Mouse (Mus musculus) kidney, embryonic 16.5 days (tissue): Measurements from ENCODE around the gene Slco2a1. TPM values are rescaled to one million over a fixed set of nuclear protein-coding genes. Genes with fewer than 3 reads are reported as not detected.
A peak's percentile ranks its signal among the peaks of the same experiment; 100 is the strongest.

Source experiments
- ATAC-seq: fragments of 200-750 bp; cut with Nextera tagmentation; 2 replicates; pipeline ENCODE4 v1.8.0; 2017; ENCODE audit warnings: moderate TSS enrichment; ENCODE audit not compliant: low FRiP score, low TSS enrichment
- H3K27ac ChIP-seq: fragments of 300-500 bp; sonication (generic); 2 replicates; pipeline ENCODE4 v1.5.1; 2014; ENCODE audit warnings: low read length
- H3K27me3 ChIP-seq: fragments of 300-500 bp; sonication (generic); 2 replicates; pipeline ENCODE4 v1.6.1; 2014; ENCODE audit warnings: low read length, control low read depth, mixed read lengths; ENCODE audit not compliant: insufficient read depth
- H3K36me3 ChIP-seq: fragments of 300-500 bp; sonication (generic); 2 replicates; pipeline ENCODE4 v1.6.1; 2014; ENCODE audit warnings: low read length, control low read depth, mixed read lengths; ENCODE audit not compliant: insufficient read depth
- H3K4me1 ChIP-seq: fragments of 300-500 bp; sonication (generic); 2 replicates; pipeline ENCODE4 v1.6.1; 2014; ENCODE audit warnings: low read length, control low read depth, mixed read lengths; ENCODE audit not compliant: insufficient read depth
- H3K4me2 ChIP-seq: fragments of 300-500 bp; sonication (generic); replicated peaks from 2 replicates; pipeline ENCODE4 v1.6.1; 2014; ENCODE audit warnings: low read depth, low read length
- H3K4me3 ChIP-seq: fragments of 300-500 bp; sonication (generic); 2 replicates; pipeline ENCODE4 v1.5.1; 2014; ENCODE audit warnings: mild to moderate bottlenecking, low read length
- H3K9ac ChIP-seq: fragments of 300-500 bp; sonication (generic); replicated peaks from 2 replicates; pipeline ENCODE4 v1.6.1; 2014; ENCODE audit warnings: low read length
- H3K9me3 ChIP-seq: fragments of 300-500 bp; sonication (generic); 2 replicates; pipeline ENCODE4 v1.6.1; 2016; ENCODE audit warnings: low read length, control low read depth
- WGBS: fragments of 180-500 bp; shearing (Covaris S2); extraction: QIAGEN DNeasy Blood & Tissue Kit; methylation state at CpG from one replicate; pipeline ENCODE4 v1.1.7; 2014; 5-methylcytosine and 5-hydroxymethylcytosine counted together
- polyA plus RNA-seq: library from polyadenylated mRNA; unstranded; fragments of >200 nt; fragmentation: Nextera tagmentation; extraction: Ambion mirVana; gene quantifications from 2 replicates; pipeline ENCODE4 v1.2.1, GENCODE M21; 2015

Slco2a1 gene
- polyA plus RNA-seq, 1 experiment from 2014 or later = 8.2 TPM

GRCm38 (mm10) chr9:103072204-103072599 lies 83.7 kb downstream of the Slco2a1 start:
- ATAC-seq = no peak
- peaks cover 14% of the 10 kb centered on the region; the same call in 1 of the 2 replicates for H3K4me1 ChIP-seq
- no peak overlapping the region for H3K4me3 ChIP-seq
- 78% methylated on average over 6 of the region's 6 CpGs for WGBS
- H3K36me3 ChIP-seq = no peaks in the 10 kb centered on the region
- H3K27ac ChIP-seq = peak overlapping the region; percentile 43; the same call in 1 of the 2 replicates
- no peak overlapping the region for H3K9ac ChIP-seq
- H3K27me3 ChIP-seq = no peaks in the 10 kb centered on the region
- H3K4me2 ChIP-seq = no peak overlapping the region
- H3K9me3 ChIP-seq = no peaks in the 10 kb centered on the region

DNA sequence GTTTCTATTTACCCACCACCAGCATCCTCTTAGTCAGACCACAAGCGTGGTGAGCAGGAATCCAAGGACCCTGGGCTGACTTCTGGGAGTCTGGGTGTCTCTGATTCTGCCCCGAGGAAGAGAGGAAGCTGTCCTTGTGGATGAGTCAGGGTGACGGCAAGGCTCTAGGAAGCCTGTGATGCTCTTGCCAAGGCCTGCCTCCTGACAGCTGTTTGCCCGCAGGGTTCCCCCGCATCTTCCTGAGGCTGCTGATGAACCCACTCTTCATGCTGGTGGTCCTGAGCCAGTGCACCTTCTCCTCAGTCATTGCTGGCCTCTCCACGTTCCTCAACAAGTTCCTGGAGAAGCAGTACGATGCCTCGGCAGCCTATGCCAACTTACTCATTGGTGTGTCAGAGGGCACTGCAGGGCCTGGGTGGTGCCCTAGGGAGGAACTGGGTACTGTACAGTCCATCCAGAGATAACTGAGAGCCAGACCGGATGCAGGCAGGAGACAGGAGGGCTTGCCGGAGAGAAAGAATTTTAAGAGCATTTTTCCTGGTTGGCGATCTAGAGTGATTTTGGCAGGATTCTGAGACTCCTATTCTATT lies 84.5 kb downstream of the Slco2a1 start:
- ATAC-seq = no peak

DNA sequence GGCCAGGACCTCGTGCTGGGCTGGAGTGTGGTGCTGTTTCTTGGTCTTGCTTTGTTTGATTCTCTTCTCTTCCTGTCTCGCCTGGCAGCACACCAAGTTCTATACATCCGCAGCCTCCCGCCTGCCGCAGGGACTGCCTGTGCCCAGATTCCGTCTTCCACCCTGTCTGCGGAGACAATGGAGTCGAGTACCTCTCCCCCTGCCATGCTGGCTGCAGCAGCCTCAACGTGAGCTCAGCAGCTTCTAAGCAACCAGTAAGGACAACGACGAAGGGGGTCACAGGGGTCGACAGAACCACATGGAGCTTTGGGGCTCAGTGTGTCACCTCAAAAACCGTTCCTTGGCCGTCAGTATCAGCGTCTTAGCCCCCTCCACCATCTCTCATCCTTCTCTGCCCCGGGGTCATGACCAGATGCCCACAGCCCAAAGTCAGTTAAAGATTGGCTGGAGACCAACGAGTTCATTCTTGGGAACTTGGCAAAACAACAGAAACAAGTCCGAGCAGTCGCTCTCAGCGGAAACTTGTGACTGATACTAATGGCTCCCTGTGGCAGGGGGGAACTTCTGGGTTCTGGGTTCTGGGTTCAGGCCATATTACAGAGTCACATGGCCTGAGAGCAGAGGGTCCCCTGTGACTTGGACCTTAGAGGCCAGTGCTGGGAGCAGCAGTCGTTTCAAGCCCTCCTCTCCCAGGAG lies 88.5 kb downstream of the Slco2a1 start:
- 65% methylated on average over 21 of the region's 21 CpGs for WGBS
- no peak overlapping the region for H3K27ac ChIP-seq
- no peaks in the 10 kb centered on the region for H3K36me3 ChIP-seq
- H3K4me1 ChIP-seq = peaks cover 12% of the 10 kb centered on the region
- H3K9me3 ChIP-seq = no peaks in the 10 kb centered on the region
- H3K4me3 ChIP-seq = no peak overlapping the region
- peak; percentile 49 for ATAC-seq
- no peak overlapping the region for H3K4me2 ChIP-seq
- no peak overlapping the region for H3K9ac ChIP-seq
- H3K27me3 ChIP-seq = no peaks in the 10 kb centered on the region

More for the DNA sequence above, 84.5 kb downstream of the Slco2a1 start:
- Histone ChIP-seq H3K4me3 (no peak overlapping the region), H3K4me1 (peaks cover 21% of the 10 kb centered on the region), H3K27me3 (no peaks in the 10 kb centered on the region), H3K27ac (no peak overlapping the region), H3K4me2 (no peak overlapping the region), H3K9ac (no peak overlapping the region), H3K9me3 (no peaks in the 10 kb centered on the region), H3K36me3 (no peaks in the 10 kb centered on the region)
- 85% methylated on average over 11 of the region's 11 CpGs for WGBS

DNA sequence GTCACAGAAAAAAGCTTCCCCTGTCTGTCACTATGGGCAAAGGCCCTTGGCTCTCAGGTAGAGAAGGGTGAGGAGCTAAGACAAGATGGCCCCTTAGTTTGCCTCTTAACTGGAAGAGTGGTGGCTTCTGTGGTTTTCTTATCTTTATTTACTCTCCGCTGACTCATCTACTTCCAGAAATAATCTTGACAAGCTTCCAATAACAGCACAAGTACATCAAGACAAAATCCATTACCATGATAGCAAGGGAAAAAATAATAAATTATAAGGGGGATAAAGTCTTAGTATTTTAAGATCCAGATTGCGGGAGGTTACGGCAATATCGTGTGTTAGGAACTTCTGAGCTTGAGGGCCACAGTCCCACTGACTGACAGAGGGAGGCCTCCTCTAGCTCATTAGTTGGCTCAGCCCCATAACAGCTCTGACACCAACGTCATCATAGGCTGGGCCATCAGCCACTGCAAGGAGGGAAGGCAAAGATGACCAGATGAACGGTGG lies 89.7 kb downstream of the Slco2a1 start:
- H3K9ac ChIP-seq = no peak overlapping the region
- no peaks in the 10 kb centered on the region for H3K9me3 ChIP-seq
- 62% methylated on average over 6 of the region's 6 CpGs for WGBS
- no peak overlapping the region for H3K4me3 ChIP-seq
- H3K36me3 ChIP-seq = no peaks in the 10 kb centered on the region
- H3K4me1 ChIP-seq = peaks cover 9% of the 10 kb centered on the region
- H3K27me3 ChIP-seq = no peaks in the 10 kb centered on the region
- ATAC-seq = peak; percentile 66; the same call in 1 of the 2 replicates
- no peak overlapping the region for H3K4me2 ChIP-seq
- H3K27ac ChIP-seq = no peak overlapping the region

DNA sequence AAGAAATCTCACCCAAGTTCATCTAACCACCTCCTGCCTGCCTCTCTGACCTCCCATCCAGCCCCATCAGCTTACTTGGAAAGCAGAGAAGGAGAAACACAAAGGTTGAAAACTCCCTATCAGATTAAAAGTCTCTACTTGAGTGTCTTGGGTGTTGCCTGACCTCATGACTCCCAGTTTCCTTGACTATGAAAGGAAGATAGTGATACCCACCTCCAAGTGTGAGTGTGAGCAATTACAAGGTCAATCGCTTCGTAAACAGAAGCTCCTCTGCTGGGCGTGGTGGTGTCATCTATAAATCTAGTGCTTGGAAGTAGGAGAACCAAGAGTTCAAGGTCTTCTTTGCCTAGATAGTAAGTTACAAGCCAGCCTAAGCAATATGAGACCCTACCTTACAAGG lies 91.7 kb downstream of the Slco2a1 start:
- Histone ChIP-seq H3K27ac (no peak overlapping the region), H3K4me3 (no peak overlapping the region), H3K4me1 (peaks cover 9% of the 10 kb centered on the region), H3K9me3 (no peaks in the 10 kb centered on the region), H3K9ac (no peak overlapping the region), H3K4me2 (no peak overlapping the region), H3K27me3 (no peaks in the 10 kb centered on the region), H3K36me3 (no peaks in the 10 kb centered on the region)
- ATAC-seq = no peak
- 54% methylated on average over 3 of the region's 3 CpGs for WGBS

GRCm38 (mm10) chr9:103082246-103082975 lies 93.9 kb downstream of the Slco2a1 start:
- Histone ChIP-seq H3K9me3 (no peaks in the 10 kb centered on the region), H3K27ac (no peak overlapping the region), H3K9ac (no peak overlapping the region), H3K27me3 (no peaks in the 10 kb centered on the region), H3K36me3 (no peaks in the 10 kb centered on the region), H3K4me2 (no peak overlapping the region), H3K4me3 (no peak overlapping the region), H3K4me1 (peaks cover 7% of the 10 kb centered on the region)
- 61% methylated on average over 8 of the region's 8 CpGs for WGBS
- ATAC-seq = no peak

DNA sequence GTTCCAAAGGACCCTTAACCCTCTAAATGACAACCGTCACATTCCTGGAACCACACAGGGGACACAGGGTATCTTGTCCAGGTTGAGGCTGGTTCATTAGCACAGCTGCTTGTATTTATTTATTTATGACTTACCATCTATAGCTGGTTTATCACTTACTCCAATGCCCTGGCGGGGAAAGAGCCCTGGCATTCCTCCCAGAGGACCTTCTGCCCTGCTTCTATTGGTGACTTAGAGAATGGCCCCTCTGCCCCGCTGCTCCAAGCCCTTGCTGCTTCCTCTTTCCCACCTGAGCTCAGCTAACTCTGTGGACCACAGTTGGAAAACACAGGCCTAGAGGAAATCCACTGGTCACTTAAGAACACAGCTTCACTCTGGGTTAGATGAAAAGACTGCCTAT lies 94.9 kb downstream of the Slco2a1 start:
- 78% methylated on average over 3 of the region's 3 CpGs for WGBS
- no peaks in the 10 kb centered on the region for H3K36me3 ChIP-seq
- H3K27ac ChIP-seq = no peak overlapping the region
- no peaks in the 10 kb centered on the region for H3K27me3 ChIP-seq
- H3K9ac ChIP-seq = no peak overlapping the region
- H3K4me1 ChIP-seq = no peaks in the 10 kb centered on the region
- H3K9me3 ChIP-seq = no peaks in the 10 kb centered on the region
- no peak overlapping the region for H3K4me2 ChIP-seq
- ATAC-seq = no peak
- H3K4me3 ChIP-seq = no peak overlapping the region

DNA sequence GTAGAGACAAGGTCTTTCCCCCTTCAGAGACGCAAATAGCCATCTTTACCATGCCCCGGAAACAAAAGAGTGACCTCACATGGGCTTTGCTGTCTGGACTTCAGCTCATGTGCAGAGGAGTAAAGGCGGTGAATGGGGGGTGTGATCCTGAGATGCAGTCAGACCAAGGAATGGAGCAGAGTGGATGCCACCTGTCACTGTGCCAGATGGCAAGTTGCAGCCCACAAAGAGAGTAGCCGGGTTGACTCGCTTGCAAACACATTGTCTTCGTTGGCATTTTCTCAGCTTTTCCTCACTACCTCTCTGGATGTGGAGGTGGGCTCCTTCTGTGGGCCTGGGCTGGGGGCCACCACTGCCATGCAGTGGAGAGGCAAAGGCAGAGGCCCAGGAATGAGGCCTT lies 98.2 kb downstream of the Slco2a1 start:
- Histone ChIP-seq H3K27me3 (no peaks in the 10 kb centered on the region), H3K4me3 (no peak overlapping the region), H3K36me3 (no peaks in the 10 kb centered on the region), H3K27ac (no peak overlapping the region), H3K4me2 (no peak overlapping the region), H3K4me1 (peaks cover 7% of the 10 kb centered on the region), H3K9ac (no peak overlapping the region), H3K9me3 (no peaks in the 10 kb centered on the region)
- no peak for ATAC-seq
- WGBS = 89% methylated on average over 6 of the region's 6 CpGs

- H3K4me3 ChIP-seq = no peak overlapping the region
- no peaks in the 10 kb centered on the region for H3K36me3 ChIP-seq
- no peak for ATAC-seq
- 30% methylated on average over 8 of the region's 8 CpGs for WGBS
- no peaks in the 10 kb centered on the region for H3K9me3 ChIP-seq
- no peak overlapping the region for H3K4me2 ChIP-seq
- no peaks in the 10 kb centered on the region for H3K27me3 ChIP-seq
- no peak overlapping the region for H3K27ac ChIP-seq
- H3K4me1 ChIP-seq = peaks cover 7% of the 10 kb centered on the region
- H3K9ac ChIP-seq = no peak overlapping the region
These were observed 98.8 kb downstream of the Slco2a1 start for GRCm38 (mm10) chr9:103087301-103087700.

DNA sequence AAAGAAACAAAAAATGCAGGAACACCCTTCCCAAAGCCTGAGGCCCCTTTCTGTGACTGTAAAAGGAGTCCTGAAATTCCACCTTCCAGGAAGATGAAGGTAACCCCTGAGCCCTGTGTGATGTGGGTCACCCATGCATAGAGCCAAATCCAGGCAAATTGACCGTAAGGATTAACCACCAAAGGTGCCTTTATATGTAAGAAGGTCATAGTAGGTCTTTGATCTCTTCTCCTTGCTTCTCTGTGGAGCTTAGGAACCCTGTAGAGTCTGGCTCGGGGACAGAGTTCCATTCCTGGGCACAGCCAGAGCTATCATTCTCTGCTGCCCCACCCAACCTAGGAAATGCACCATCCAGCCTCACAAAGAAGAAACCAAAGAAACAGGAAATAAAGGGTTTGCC lies 100.1 kb downstream of the Slco2a1 start:
- Histone ChIP-seq H3K4me3 (no peak overlapping the region), H3K4me2 (no peak overlapping the region), H3K9ac (no peak overlapping the region), H3K4me1 (peaks cover 12% of the 10 kb centered on the region), H3K9me3 (no peaks in the 10 kb centered on the region), H3K27ac (no peak overlapping the region), H3K36me3 (no peaks in the 10 kb centered on the region), H3K27me3 (no peaks in the 10 kb centered on the region)
- no peak for ATAC-seq
- WGBS = 72% methylated on average over 2 of the region's 2 CpGs
